Comparison of ENCODE assay signal across 24 mouse cellular contexts in the genomic region with DNA sequence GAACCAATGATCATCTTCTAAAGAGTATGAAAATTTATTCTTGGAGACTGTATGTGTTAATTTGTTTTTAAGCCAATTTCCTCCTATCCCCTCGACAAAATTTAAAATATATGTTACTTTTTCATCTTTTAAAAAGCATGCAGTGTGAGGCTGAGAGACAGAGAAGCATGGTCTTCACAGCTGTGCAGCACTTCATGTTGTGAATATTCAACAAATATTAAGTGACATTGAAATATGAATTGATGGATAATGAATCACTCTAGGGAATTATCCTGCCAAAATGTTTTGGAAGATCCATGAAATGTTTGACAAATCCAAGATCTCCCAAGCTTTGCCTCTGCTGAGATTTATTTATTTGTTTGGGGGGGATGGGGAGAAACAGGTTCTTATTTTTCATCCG.
"Had no signal": no experiment of that assay in that cellular context is flagged by ENCODE, and none has a peak within 500 bp of the region (broad histone marks: within the 10 kb centered on the region; RNA-seq: fewer than 3 reads in every experiment).

No protein-coding gene starts in this region.

- DNase-seq: gastrocnemius, postnatal 10 days; gastrocnemius, postnatal 25 days; heart, adult 18-20 months; heart, postnatal 10 days; kidney, adult 11 months; kidney, adult 8-10 months; kidney, postnatal 10 days; kidney, postnatal 25 days; kidney, postnatal 4 days; liver; liver, embryonic 13.5 days; liver, postnatal 0 days had no signal

- H3K4me1 ChIP-seq: heart, embryonic 10.5 days; heart, embryonic 12.5 days; hindbrain, embryonic 13.5 days; hindbrain, embryonic 15.5 days; limb, embryonic 10.5 days; limb, embryonic 12.5 days; liver, embryonic 13.5 days; liver, embryonic 15.5 days had no signal

- H3K27ac ChIP-seq: heart, embryonic 10.5 days; hindbrain, embryonic 13.5 days; hindbrain, embryonic 15.5 days; hindbrain, postnatal 0 days; layer of hippocampus, adult 2 months; left cerebral cortex, adult 2 months; limb, embryonic 10.5 days; limb, embryonic 12.5 days; liver, embryonic 13.5 days; liver, embryonic 15.5 days had no signal

- H3K27me3 ChIP-seq: heart, embryonic 12.5 days; hindbrain, embryonic 13.5 days; hindbrain, embryonic 15.5 days; limb, embryonic 12.5 days; liver, embryonic 13.5 days; liver, embryonic 15.5 days had no signal

- H3K4me2 ChIP-seq: heart, embryonic 12.5 days; hindbrain, embryonic 13.5 days; hindbrain, embryonic 15.5 days; limb, embryonic 12.5 days; liver, embryonic 11.5 days; liver, embryonic 13.5 days; liver, embryonic 15.5 days had no signal

- H3K4me3 ChIP-seq: heart, embryonic 10.5 days; heart, embryonic 12.5 days; hindbrain, embryonic 13.5 days; hindbrain, embryonic 15.5 days; layer of hippocampus, adult 2 months; left cerebral cortex, adult 2 months; limb, embryonic 10.5 days; limb, embryonic 12.5 days; liver, embryonic 13.5 days; liver, embryonic 15.5 days had no signal

- ATAC-seq: hindbrain, postnatal 0 days; intestine, embryonic 16.5 days; liver, postnatal 0 days had no signal

- H3K9me3 ChIP-seq: heart, embryonic 10.5 days; heart, embryonic 12.5 days; hindbrain, embryonic 13.5 days; hindbrain, embryonic 15.5 days; limb, embryonic 10.5 days; limb, embryonic 12.5 days; liver, embryonic 13.5 days; liver, embryonic 15.5 days had no signal

- H3K36me3 ChIP-seq: heart, embryonic 10.5 days; heart, embryonic 12.5 days; hindbrain, embryonic 13.5 days; hindbrain, embryonic 15.5 days; limb, embryonic 10.5 days; limb, embryonic 12.5 days; liver, embryonic 13.5 days; liver, embryonic 15.5 days had no signal

- H3K9ac ChIP-seq: heart, embryonic 12.5 days; hindbrain, embryonic 13.5 days; hindbrain, embryonic 15.5 days; limb, embryonic 12.5 days; liver, embryonic 13.5 days; liver, embryonic 15.5 days; liver, postnatal 0 days had no signal
